Mouse (Mus musculus): ENCODE measurements around the gene Prdm2. TPM values are rescaled to one million over a fixed set of nuclear protein-coding genes. Genes with fewer than 3 reads are reported as not detected.
A peak's percentile ranks its signal among the peaks of the same experiment; 100 is the strongest.

Prdm2 gene
- polyA plus RNA-seq, 1 experiment from 2014 or later, result 16.1 TPM

- ATAC-seq (ENCODE audit: insufficient number of reproducible peaks, low FRiP score, low TSS enrichment, low read depth), result peak; percentile 38; the same call in 1 of the 2 replicates
- Histone ChIP-seq H3K9me3 (no peaks in the 10 kb centered on the region), H3K4me3 (no peak overlapping the region), H3K4me1 (peaks cover 16% of the 10 kb centered on the region), H3K27ac (peak overlapping the region; percentile 60), H3K9ac (no peak overlapping the region), H3K36me3 (no peaks in the 10 kb centered on the region), H3K4me2 (no peak overlapping the region), H3K27me3 (no peaks in the 10 kb centered on the region)
- 82% methylated on average over 10 of the region's 10 CpGs for WGBS
Observed at GRCm38 (mm10) chr4:143231790-143232422, 19.1 kb upstream of the Prdm2 start.

- no peak overlapping the region for H3K9ac ChIP-seq
- H3K27me3 ChIP-seq, result no peaks in the 10 kb centered on the region
- H3K36me3 ChIP-seq, result no peaks in the 10 kb centered on the region
- H3K27ac ChIP-seq, result peak overlapping the region; percentile 60; the same call in 1 of the 2 replicates
- peaks cover 16% of the 10 kb centered on the region for H3K4me1 ChIP-seq
- no peak overlapping the region for H3K4me2 ChIP-seq
- WGBS, result 33% methylated on average over 3 of the region's 3 CpGs
- no peaks in the 10 kb centered on the region for H3K9me3 ChIP-seq
- ATAC-seq (ENCODE audit: insufficient number of reproducible peaks, low FRiP score, low TSS enrichment, low read depth), result no peak
- no peak overlapping the region for H3K4me3 ChIP-seq
Observed at GRCm38 (mm10) chr4:143231110-143231509, 18.3 kb upstream of the Prdm2 start.

GRCm38 (mm10) chr4:143227976-143228375 lies 15.2 kb upstream of the Prdm2 start:
- Histone ChIP-seq H3K9me3 (no peaks in the 10 kb centered on the region), H3K4me1 (peaks cover 19% of the 10 kb centered on the region), H3K36me3 (no peaks in the 10 kb centered on the region), H3K9ac (no peak overlapping the region), H3K27ac (no peak overlapping the region), H3K27me3 (no peaks in the 10 kb centered on the region), H3K4me2 (no peak overlapping the region), H3K4me3 (no peak overlapping the region)
- ATAC-seq (ENCODE audit: insufficient number of reproducible peaks, low FRiP score, low TSS enrichment, low read depth), result no peak
- WGBS, result 55% methylated on average over 5 of the region's 5 CpGs

- Histone ChIP-seq H3K27me3 (no peaks in the 10 kb centered on the region), H3K36me3 (no peaks in the 10 kb centered on the region), H3K4me1 (peaks cover 11% of the 10 kb centered on the region; the same call in 1 of the 2 replicates), H3K9ac (no peak overlapping the region), H3K4me2 (no peak overlapping the region), H3K4me3 (no peak overlapping the region), H3K9me3 (no peaks in the 10 kb centered on the region), H3K27ac (peak overlapping the region; percentile 8; the same call in 1 of the 2 replicates)
- 35% methylated on average over 9 of the region's 9 CpGs for WGBS
- ATAC-seq (ENCODE audit: insufficient number of reproducible peaks, low FRiP score, low TSS enrichment, low read depth), result no peak
Observed at GRCm38 (mm10) chr4:143225886-143226285, 13.1 kb upstream of the Prdm2 start.

GRCm38 (mm10) chr4:143219316-143219751 lies 6.5 kb upstream of the Prdm2 start:
- H3K4me1 ChIP-seq, result no peaks in the 10 kb centered on the region
- ATAC-seq (ENCODE audit: insufficient number of reproducible peaks, low FRiP score, low TSS enrichment, low read depth), result no peak
- no peak overlapping the region for H3K4me3 ChIP-seq
- no peak overlapping the region for H3K27ac ChIP-seq
- no peak overlapping the region for H3K4me2 ChIP-seq
- no peaks in the 10 kb centered on the region for H3K9me3 ChIP-seq
- no peaks in the 10 kb centered on the region for H3K27me3 ChIP-seq
- H3K9ac ChIP-seq, result no peak overlapping the region
- no peaks in the 10 kb centered on the region for H3K36me3 ChIP-seq
- WGBS, result 53% methylated on average over 9 of the region's 9 CpGs

GRCm38 (mm10) chr4:143218858-143219257 lies 6.1 kb upstream of the Prdm2 start:
- Histone ChIP-seq H3K27me3 (no peaks in the 10 kb centered on the region), H3K9me3 (no peaks in the 10 kb centered on the region), H3K9ac (no peak overlapping the region), H3K4me3 (no peak overlapping the region), H3K4me1 (no peaks in the 10 kb centered on the region), H3K36me3 (no peaks in the 10 kb centered on the region), H3K27ac (no peak overlapping the region), H3K4me2 (no peak overlapping the region)
- 74% methylated on average over 2 of the region's 2 CpGs for WGBS
- no peak for ATAC-seq (ENCODE audit: insufficient number of reproducible peaks, low FRiP score, low TSS enrichment, low read depth)

GRCm38 (mm10) chr4:143217189-143217588 lies 4.4 kb upstream of the Prdm2 start:
- no peaks in the 10 kb centered on the region for H3K36me3 ChIP-seq
- H3K27ac ChIP-seq, result no peak overlapping the region
- WGBS, result 80% methylated on average over 7 of the region's 7 CpGs
- no peaks in the 10 kb centered on the region for H3K27me3 ChIP-seq
- H3K4me3 ChIP-seq, result no peak overlapping the region
- H3K4me1 ChIP-seq, result peaks cover 6% of the 10 kb centered on the region
- no peak for ATAC-seq (ENCODE audit: insufficient number of reproducible peaks, low FRiP score, low TSS enrichment, low read depth)
- H3K4me2 ChIP-seq, result no peak overlapping the region
- no peaks in the 10 kb centered on the region for H3K9me3 ChIP-seq
- H3K9ac ChIP-seq, result no peak overlapping the region

GRCm38 (mm10) chr4:143214221-143214797 lies 1.5 kb upstream of the Prdm2 start:
- Histone ChIP-seq H3K36me3 (no peaks in the 10 kb centered on the region), H3K9me3 (no peaks in the 10 kb centered on the region), H3K27me3 (no peaks in the 10 kb centered on the region), H3K4me3 (no peak overlapping the region), H3K4me2 (no peak overlapping the region), H3K27ac (no peak overlapping the region), H3K4me1 (peaks cover 18% of the 10 kb centered on the region), H3K9ac (no peak overlapping the region)
- WGBS, result 90% methylated on average over 3 of the region's 3 CpGs
- no peak for ATAC-seq (ENCODE audit: insufficient number of reproducible peaks, low FRiP score, low TSS enrichment, low read depth)

GRCm38 (mm10) chr4:143213571-143213970 lies 776 bp upstream of the Prdm2 start:
- Histone ChIP-seq H3K4me2 (no peak overlapping the region), H3K9ac (no peak overlapping the region), H3K4me3 (no peak overlapping the region), H3K36me3 (no peaks in the 10 kb centered on the region), H3K27ac (no peak overlapping the region), H3K27me3 (no peaks in the 10 kb centered on the region), H3K4me1 (peaks cover 18% of the 10 kb centered on the region), H3K9me3 (no peaks in the 10 kb centered on the region)
- ATAC-seq (ENCODE audit: insufficient number of reproducible peaks, low FRiP score, low TSS enrichment, low read depth), result no peak
- WGBS, result 87% methylated on average over 4 of the region's 4 CpGs

- H3K9me3 ChIP-seq, result no peaks in the 10 kb centered on the region
- H3K9ac ChIP-seq, result no peak overlapping the region
- peak overlapping the region; percentile 80 for H3K4me3 ChIP-seq
- no peaks in the 10 kb centered on the region for H3K27me3 ChIP-seq
- peak overlapping the region; percentile 76 for H3K4me2 ChIP-seq
- H3K27ac ChIP-seq, result peak overlapping the region; percentile 90
- peaks cover 18% of the 10 kb centered on the region for H3K4me1 ChIP-seq
- no peaks in the 10 kb centered on the region for H3K36me3 ChIP-seq
- over 99% methylated on average over 3 of the region's 3 CpGs for WGBS
- ATAC-seq (ENCODE audit: insufficient number of reproducible peaks, low FRiP score, low TSS enrichment, low read depth), result no peak
Observed at GRCm38 (mm10) chr4:143213175-143213479, 332 bp upstream of the Prdm2 start.

GRCm38 (mm10) chr4:143211584-143212340 lies 1.0 kb downstream of the Prdm2 start:
- peak overlapping the region; percentile 90 for H3K27ac ChIP-seq
- H3K9ac ChIP-seq, result peak overlapping the region; percentile 95
- H3K27me3 ChIP-seq, result no peaks in the 10 kb centered on the region
- no peaks in the 10 kb centered on the region for H3K9me3 ChIP-seq
- peak; percentile 56 for ATAC-seq (ENCODE audit: insufficient number of reproducible peaks, low FRiP score, low TSS enrichment, low read depth)
- H3K4me3 ChIP-seq, result peak overlapping the region; percentile 80
- H3K4me1 ChIP-seq, result peaks cover 21% of the 10 kb centered on the region
- 5% methylated on average over 43 of the region's 43 CpGs for WGBS
- H3K4me2 ChIP-seq, result peak overlapping the region; percentile 76
- no peaks in the 10 kb centered on the region for H3K36me3 ChIP-seq

GRCm38 (mm10) chr4:143209997-143210396 lies 2.8 kb downstream of the Prdm2 start:
- H3K4me1 ChIP-seq, result peaks cover 21% of the 10 kb centered on the region
- no peaks in the 10 kb centered on the region for H3K36me3 ChIP-seq
- ATAC-seq (ENCODE audit: insufficient number of reproducible peaks, low FRiP score, low TSS enrichment, low read depth), result no peak
- WGBS, result 81% methylated on average over 2 of the region's 2 CpGs
- no peak overlapping the region for H3K4me2 ChIP-seq
- H3K27ac ChIP-seq, result no peak overlapping the region
- no peaks in the 10 kb centered on the region for H3K9me3 ChIP-seq
- no peaks in the 10 kb centered on the region for H3K27me3 ChIP-seq
- H3K9ac ChIP-seq, result no peak overlapping the region
- H3K4me3 ChIP-seq, result no peak overlapping the region
